ENCODE assay signal across 28 mouse cellular contexts in the genomic region with DNA sequence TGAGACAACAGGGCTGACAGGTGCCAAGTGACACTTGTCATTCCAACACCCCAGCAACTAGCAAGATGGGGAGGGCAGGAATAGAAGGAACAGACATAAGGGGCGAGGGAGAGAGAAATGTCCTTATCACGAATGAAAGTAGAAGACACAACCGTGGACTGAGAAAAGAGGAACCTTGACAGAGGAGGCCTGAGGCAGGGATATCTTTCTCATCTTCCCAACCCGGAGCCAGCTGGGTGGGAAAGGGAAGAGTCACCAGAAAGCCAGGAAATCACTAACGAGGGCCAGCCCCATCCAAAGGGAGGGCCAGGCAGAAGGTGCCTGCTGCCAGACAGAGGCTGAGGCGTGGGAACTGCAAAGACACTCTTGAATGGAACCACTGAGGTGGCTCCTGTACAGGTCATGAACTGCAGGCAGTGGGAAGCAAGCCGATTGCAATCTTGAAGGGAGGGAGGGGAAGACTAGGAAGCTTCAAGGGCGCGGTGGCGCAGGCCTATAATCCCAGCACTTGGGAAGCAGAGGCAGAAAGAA. TPM values are rescaled to one million over a fixed set of nuclear protein-coding genes. Genes with fewer than 3 reads are reported as not detected.
"Had no signal": no experiment of that assay in that cellular context is flagged by ENCODE, and none has a peak within 500 bp of the region (broad histone marks: within the 10 kb centered on the region; RNA-seq: fewer than 3 reads in every experiment).

No protein-coding gene starts in this region.

- H3K9me3 ChIP-seq: limb, embryonic 10.5 days; limb, embryonic 13.5 days; liver, embryonic 12.5 days; liver, embryonic 15.5 days; megakaryocyte, embryonic 14.5 days; midbrain, embryonic 10.5 days; midbrain, embryonic 13.5 days; neural tube, embryonic 13.5 days; stomach, embryonic 15.5 days had no signal

- H3K4me1 ChIP-seq: limb, embryonic 10.5 days; liver, embryonic 12.5 days; liver, embryonic 15.5 days; megakaryocyte, embryonic 14.5 days; midbrain, embryonic 10.5 days; midbrain, embryonic 13.5 days; neural tube, embryonic 13.5 days; stomach, embryonic 15.5 days had no signal

- H3K27ac ChIP-seq: kidney, postnatal 0 days; layer of hippocampus, adult 2 months; limb, embryonic 10.5 days; limb, embryonic 13.5 days; liver, embryonic 12.5 days; liver, embryonic 15.5 days; macrophage; midbrain, embryonic 10.5 days; midbrain, embryonic 13.5 days; neural tube, embryonic 13.5 days; stomach, embryonic 15.5 days had no signal

- H3K4me3 ChIP-seq: layer of hippocampus, adult 2 months; limb, embryonic 10.5 days; limb, embryonic 13.5 days; liver, embryonic 12.5 days; liver, embryonic 15.5 days; megakaryocyte, embryonic 14.5 days; midbrain, embryonic 10.5 days; midbrain, embryonic 13.5 days; myocyte; neural tube, embryonic 13.5 days; stomach, embryonic 15.5 days had no signal

- ATAC-seq: intestine, embryonic 16.5 days; liver, embryonic 12.5 days; midbrain, embryonic 13.5 days; midbrain, embryonic 16.5 days had no signal

- H3K9ac ChIP-seq: limb, embryonic 13.5 days; liver, embryonic 12.5 days; liver, embryonic 15.5 days; lung, embryonic 14.5 days; midbrain, embryonic 13.5 days; neural tube, embryonic 13.5 days; stomach, embryonic 15.5 days had no signal

- DNase-seq: kidney, adult 18-20 months; kidney, adult 9 months; kidney, postnatal 25 days; layer of hippocampus, adult 9-11 months; liver; lung, embryonic 14.5 days; retina, postnatal 1 day; right cerebral cortex, postnatal 25 days; spleen, adult 18-20 months; thymus, adult 18-20 months; thymus, postnatal 14 days had no signal

- H3K27me3 ChIP-seq: limb, embryonic 13.5 days; liver, embryonic 15.5 days; midbrain, embryonic 13.5 days; neural tube, embryonic 13.5 days; stomach, embryonic 15.5 days had no signal

- H3K36me3 ChIP-seq: limb, embryonic 10.5 days; limb, embryonic 13.5 days; liver, embryonic 12.5 days; liver, embryonic 15.5 days; midbrain, embryonic 10.5 days; midbrain, embryonic 13.5 days; neural tube, embryonic 13.5 days; stomach, embryonic 15.5 days had no signal

- H3K4me2 ChIP-seq: limb, embryonic 13.5 days; liver, embryonic 12.5 days; liver, embryonic 15.5 days; lung, embryonic 14.5 days; midbrain, embryonic 13.5 days; neural tube, embryonic 13.5 days; stomach, embryonic 15.5 days had no signal

RNA-seq across cellular contexts. Expression of gene Inhbb, which starts 24.8 kb away (rescaled TPM):
- total RNA-seq: monocyte, adult 5-6 weeks; neutrophil, adult 5-6 weeks had no signal
